Mouse (Mus musculus): ENCODE results near the gene Rnf222. TPM values are rescaled to one million over a fixed set of nuclear protein-coding genes. Genes with fewer than 3 reads are reported as not detected.

Rnf222 gene
- not detected for polyA plus RNA-seq (2014; fragmentation: Illumina TruSeq; extraction: RNeasy Lipid Tissue Mini Kit (QIAGEN cat#74804); ENCODE audit: low read depth, low replicate concordance)

GRCm38 (mm10) chr11:68888253-68888652, at the start of gene Rnf222:
TSS of gene Rnf222 (plus strand) at chr11:68888553.

GRCm38 (mm10) chr11:68871748-68872147, 16.6 kb upstream of the Rnf222 start, which contains the start of gene Ndel1:
TSS of gene Ndel1 (minus strand) at chr11:68871858.

GRCm38 (mm10) chr11:68901351-68902046, 13.1 kb downstream of the Rnf222 start, which contains the start of gene Rpl26:
TSS of gene Rpl26 (plus strand) at chr11:68901583.

GRCm38 (mm10) chr11:68926981-68927380, 38.6 kb downstream of the Rnf222 start, which contains the start of gene Odf4:
TSS of gene Odf4 (minus strand) at chr11:68927081.

Other genes with a start within 250 kb of the Rnf222 start
- gene Myh10, start 197.0 kb upstream of the Rnf222 start, polyA plus RNA-seq (2014; fragmentation: Illumina TruSeq; extraction: RNeasy Lipid Tissue Mini Kit (QIAGEN cat#74804); ENCODE audit: low read depth, low replicate concordance) = 36.3 TPM
- 251 TPM for gene Ndel1, start 16.7 kb upstream of the Rnf222 start, polyA plus RNA-seq (2014; fragmentation: Illumina TruSeq; extraction: RNeasy Lipid Tissue Mini Kit (QIAGEN cat#74804); ENCODE audit: low read depth, low replicate concordance)
- gene Rpl26, start 13.0 kb downstream of the Rnf222 start, polyA plus RNA-seq (2014; fragmentation: Illumina TruSeq; extraction: RNeasy Lipid Tissue Mini Kit (QIAGEN cat#74804); ENCODE audit: low read depth, low replicate concordance) = 170 TPM
- 0.65 TPM for gene Odf4, start 38.5 kb downstream of the Rnf222 start, polyA plus RNA-seq (2014; fragmentation: Illumina TruSeq; extraction: RNeasy Lipid Tissue Mini Kit (QIAGEN cat#74804); ENCODE audit: low read depth, low replicate concordance)
- gene Arhgef15, start 68.9 kb downstream of the Rnf222 start, polyA plus RNA-seq (2014; fragmentation: Illumina TruSeq; extraction: RNeasy Lipid Tissue Mini Kit (QIAGEN cat#74804); ENCODE audit: low read depth, low replicate concordance) = 3.4 TPM
- 21.4 TPM for gene Slc25a35, start 79.6 kb downstream of the Rnf222 start, polyA plus RNA-seq (2014; fragmentation: Illumina TruSeq; extraction: RNeasy Lipid Tissue Mini Kit (QIAGEN cat#74804); ENCODE audit: low read depth, low replicate concordance)
- gene Rangrf, start 86.6 kb downstream of the Rnf222 start, polyA plus RNA-seq (2014; fragmentation: Illumina TruSeq; extraction: RNeasy Lipid Tissue Mini Kit (QIAGEN cat#74804); ENCODE audit: low read depth, low replicate concordance) = 11.7 TPM
- gene Pfas, start 119.9 kb downstream of the Rnf222 start, polyA plus RNA-seq (2014; fragmentation: Illumina TruSeq; extraction: RNeasy Lipid Tissue Mini Kit (QIAGEN cat#74804); ENCODE audit: low read depth, low replicate concordance) = 7.2 TPM
- gene Ctc1, start 127.4 kb downstream of the Rnf222 start, polyA plus RNA-seq (2014; fragmentation: Illumina TruSeq; extraction: RNeasy Lipid Tissue Mini Kit (QIAGEN cat#74804); ENCODE audit: low read depth, low replicate concordance) = 3.9 TPM
- 0.24 TPM for gene Aurkb, start 157.1 kb downstream of the Rnf222 start, polyA plus RNA-seq (2014; fragmentation: Illumina TruSeq; extraction: RNeasy Lipid Tissue Mini Kit (QIAGEN cat#74804); ENCODE audit: low read depth, low replicate concordance)
- gene Borcs6, start 171.2 kb downstream of the Rnf222 start, polyA plus RNA-seq (2014; fragmentation: Illumina TruSeq; extraction: RNeasy Lipid Tissue Mini Kit (QIAGEN cat#74804); ENCODE audit: low read depth, low replicate concordance) = 2.9 TPM
- gene Tmem107, start 182.3 kb downstream of the Rnf222 start, polyA plus RNA-seq (2014; fragmentation: Illumina TruSeq; extraction: RNeasy Lipid Tissue Mini Kit (QIAGEN cat#74804); ENCODE audit: low read depth, low replicate concordance) = 3.8 TPM
- gene Vamp2, start 199.9 kb downstream of the Rnf222 start, polyA plus RNA-seq (2014; fragmentation: Illumina TruSeq; extraction: RNeasy Lipid Tissue Mini Kit (QIAGEN cat#74804); ENCODE audit: low read depth, low replicate concordance) = 62.6 TPM
- gene Per1, start 206.7 kb downstream of the Rnf222 start, polyA plus RNA-seq (2014; fragmentation: Illumina TruSeq; extraction: RNeasy Lipid Tissue Mini Kit (QIAGEN cat#74804); ENCODE audit: low read depth, low replicate concordance) = 0.24 TPM
- gene Hes7, start 231.9 kb downstream of the Rnf222 start, polyA plus RNA-seq (2014; fragmentation: Illumina TruSeq; extraction: RNeasy Lipid Tissue Mini Kit (QIAGEN cat#74804); ENCODE audit: low read depth, low replicate concordance) = not detected
- not detected for gene 9130213A22Rik, start 234.0 kb downstream of the Rnf222 start, polyA plus RNA-seq (2014; fragmentation: Illumina TruSeq; extraction: RNeasy Lipid Tissue Mini Kit (QIAGEN cat#74804); ENCODE audit: low read depth, low replicate concordance)
- gene Aloxe3, start 237.3 kb downstream of the Rnf222 start, polyA plus RNA-seq (2014; fragmentation: Illumina TruSeq; extraction: RNeasy Lipid Tissue Mini Kit (QIAGEN cat#74804); ENCODE audit: low read depth, low replicate concordance) = not detected